Mouse (Mus musculus) induced T-regulatory cell, adult 2 months (primary cell): ENCODE data around the gene Slc11a1.
A peak's percentile ranks its signal among the peaks of the same experiment; 100 is the strongest.

Source experiments
- DNase-seq: peaks from one replicate; pipeline ENCODE4 v3.0.0-alpha.2; 2012; ENCODE audit warnings: low read depth

Gene Slc11a1

DNA sequence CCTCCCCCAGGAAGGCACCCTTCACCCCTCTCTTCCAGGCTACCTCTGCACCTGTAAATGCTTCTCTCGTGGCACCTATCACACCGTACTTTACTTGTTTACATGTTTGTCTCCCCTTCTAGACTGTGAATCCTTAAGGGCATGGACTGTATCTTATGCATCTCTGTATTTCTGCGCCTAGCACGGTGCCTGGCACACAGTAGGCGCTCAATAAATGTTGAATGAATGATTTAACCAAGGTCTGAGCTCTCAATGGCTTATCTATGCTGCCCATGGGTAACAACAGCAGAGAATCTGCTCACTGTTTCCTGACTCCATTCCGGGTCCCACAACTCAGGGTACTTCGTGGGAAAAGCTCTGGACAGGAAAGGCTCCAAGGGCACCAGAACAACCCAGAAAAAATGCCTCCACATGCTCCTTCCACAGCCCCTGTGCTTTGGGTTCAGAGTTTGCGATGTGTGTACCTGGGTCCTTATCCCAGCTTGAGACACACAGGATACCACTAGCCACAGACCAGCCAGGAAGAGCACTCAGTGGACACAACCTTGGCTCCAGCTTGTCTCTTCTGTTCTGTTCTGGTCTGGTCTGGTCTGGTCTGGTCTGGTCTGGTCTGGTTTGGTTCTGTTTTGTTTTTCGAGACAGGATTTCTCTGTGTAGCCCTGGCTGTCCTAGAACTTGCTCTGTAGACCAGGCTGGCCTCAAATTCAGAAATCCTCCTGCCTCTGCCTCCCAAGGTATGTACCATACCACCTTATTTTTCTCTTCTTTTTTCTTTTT lies 21.4 kb upstream of the Slc11a1 start:
- no peak for DNase-seq

DNA sequence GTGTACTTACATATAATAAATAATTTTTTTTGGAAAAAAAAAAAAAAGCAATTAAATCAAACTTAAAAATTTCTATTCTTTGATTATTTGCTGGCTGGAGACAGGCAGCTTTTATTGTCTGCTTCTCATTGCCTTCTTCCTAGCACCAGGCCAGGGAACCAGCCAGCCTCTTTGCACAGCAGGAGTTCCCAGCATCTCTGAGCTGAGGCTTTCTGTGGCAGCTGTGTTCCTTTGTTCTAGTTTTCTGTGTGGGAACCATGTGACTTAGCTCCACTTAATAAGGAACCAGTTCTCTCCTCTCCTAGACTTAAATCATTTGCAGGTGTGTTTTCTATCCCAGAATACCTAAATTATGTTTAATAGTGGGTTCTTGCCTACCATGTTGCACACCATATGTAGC lies 17.5 kb upstream of the Slc11a1 start:
- no peak for DNase-seq

DNA sequence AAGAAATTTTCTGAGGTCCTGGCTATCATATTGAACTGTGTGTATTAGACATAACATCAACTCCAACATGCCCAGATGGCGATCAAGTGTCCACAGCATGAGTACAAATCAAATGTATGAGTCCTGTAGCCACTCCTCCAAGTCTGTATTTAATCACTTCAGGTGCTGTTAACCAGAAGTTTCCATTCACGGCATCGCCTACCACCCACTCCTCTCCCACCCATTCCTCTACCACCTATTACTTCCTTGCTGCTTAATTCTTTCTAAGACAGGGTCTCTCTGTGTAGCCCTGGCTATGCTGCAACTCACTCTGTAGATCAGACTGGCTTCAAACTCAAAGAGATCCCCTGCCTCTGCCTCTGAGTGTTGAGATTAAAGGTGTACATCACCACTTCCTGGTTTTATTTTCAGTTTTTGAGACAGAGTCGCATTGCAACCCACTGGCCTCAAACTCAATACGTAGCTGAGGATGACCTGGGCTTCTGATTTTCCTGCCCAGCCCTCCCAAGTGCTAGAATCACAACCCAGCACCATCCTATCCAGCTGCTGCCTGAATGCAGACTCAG lies 15.0 kb upstream of the Slc11a1 start:
- peak; percentile 61 for DNase-seq

DNA sequence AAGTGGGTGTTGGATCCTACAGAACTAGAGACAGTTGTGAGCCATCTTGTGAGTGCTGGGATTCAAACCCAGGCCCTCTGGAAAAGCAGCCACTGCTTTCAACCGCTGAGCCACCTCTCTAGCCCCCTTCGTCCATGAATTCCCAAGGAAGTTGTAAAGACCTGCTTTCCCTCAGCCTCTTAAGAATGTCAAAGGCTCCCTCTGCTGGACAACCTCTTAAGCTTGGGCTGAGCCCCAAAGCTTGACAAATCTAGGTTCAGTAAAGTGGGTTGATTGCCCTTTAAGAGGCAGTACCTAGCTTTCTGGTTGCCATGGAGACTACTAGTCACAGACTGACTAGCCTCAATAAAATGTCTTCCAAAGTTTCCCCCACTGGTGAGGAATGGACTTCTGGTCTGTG lies 13.2 kb upstream of the Slc11a1 start, which contains the start of gene Catip:
TSS of gene Catip (plus strand) at position 297 of the 400 bp plus-strand sequence.
- peak; percentile 89 for DNase-seq

DNA sequence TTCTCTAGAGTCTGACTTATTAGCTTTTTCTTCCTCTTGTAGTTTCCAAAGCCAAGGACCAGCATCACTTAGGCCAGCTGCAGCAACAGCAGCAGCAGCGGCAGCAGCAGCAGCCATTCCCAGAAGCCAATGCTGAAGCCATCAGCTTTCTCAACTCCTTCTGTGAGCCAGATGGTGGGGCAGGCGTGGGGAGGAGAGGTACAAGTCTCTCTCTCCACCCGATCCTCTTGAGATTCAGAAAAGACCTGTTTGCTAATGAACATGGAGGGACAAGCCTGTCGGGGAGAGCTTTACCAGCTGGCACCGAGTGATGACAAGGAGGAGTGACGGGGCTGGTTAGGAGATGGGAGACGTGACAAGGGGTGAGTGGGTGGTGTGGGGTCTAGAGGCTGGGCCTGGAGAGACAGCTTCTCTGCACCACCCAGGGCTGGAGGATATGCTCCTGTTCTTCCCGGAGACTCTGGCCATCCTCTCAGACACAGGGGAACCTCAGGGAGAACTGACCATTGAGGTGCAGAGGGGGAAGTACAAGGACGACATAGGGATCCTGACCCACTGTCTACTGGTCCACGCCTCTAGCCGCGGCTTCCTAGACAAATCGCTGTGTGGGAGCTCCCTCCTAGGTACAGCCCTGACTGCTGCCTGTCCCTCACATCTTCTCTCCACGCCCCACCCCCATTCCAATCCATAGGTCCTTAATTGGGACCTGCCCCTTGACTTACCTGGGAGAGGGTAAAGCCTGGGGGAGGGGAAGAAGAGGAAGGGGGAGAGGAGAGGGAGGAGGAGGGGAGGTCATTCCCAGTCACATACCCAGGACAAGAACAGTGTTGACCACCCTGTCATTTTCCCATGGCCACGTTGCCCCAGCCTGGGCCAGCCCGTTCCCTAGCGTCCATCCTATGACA lies 12.4 kb upstream of the Slc11a1 start:
- DNase-seq, result no peak

DNA sequence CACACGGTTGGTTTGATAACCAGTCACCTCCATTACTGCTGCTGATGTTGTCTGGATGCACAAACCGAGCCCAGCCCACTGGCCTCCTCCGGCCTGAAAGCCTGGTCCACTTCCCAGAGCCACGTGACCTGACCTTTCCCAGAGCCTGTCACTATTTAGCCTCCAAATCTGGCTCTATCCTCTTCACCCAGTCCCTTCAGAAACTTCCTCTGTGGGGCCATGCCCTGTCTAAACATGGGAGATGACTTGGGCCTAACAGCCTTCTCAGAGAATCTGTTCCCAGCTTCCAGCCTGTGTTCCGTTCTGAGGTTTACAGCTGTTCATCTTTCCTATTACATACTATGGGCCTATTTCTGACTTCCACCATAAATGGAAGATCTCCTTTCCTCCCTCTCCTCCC lies 11.6 kb upstream of the Slc11a1 start:
- DNase-seq, result no peak

DNA sequence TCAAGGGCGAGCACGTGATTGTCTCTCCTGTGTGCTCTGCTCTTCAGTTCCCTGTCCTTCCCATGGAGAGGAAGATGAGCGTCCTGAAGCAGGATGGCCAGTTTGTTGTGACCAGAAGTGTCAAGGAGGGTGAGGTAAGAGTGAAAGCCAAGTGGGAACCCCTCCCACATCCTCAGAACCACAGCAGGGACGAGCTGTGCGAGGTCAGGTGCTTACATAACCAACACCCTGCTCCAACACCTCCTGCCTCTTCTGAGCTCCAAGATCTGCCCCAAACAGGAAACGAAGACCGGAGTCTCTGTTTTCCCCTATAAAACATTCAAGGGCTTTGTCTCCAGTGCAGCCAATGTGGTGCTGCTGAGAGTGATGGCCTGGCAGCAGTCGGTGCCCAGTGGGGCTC lies 10.7 kb upstream of the Slc11a1 start:
- no peak for DNase-seq

DNA sequence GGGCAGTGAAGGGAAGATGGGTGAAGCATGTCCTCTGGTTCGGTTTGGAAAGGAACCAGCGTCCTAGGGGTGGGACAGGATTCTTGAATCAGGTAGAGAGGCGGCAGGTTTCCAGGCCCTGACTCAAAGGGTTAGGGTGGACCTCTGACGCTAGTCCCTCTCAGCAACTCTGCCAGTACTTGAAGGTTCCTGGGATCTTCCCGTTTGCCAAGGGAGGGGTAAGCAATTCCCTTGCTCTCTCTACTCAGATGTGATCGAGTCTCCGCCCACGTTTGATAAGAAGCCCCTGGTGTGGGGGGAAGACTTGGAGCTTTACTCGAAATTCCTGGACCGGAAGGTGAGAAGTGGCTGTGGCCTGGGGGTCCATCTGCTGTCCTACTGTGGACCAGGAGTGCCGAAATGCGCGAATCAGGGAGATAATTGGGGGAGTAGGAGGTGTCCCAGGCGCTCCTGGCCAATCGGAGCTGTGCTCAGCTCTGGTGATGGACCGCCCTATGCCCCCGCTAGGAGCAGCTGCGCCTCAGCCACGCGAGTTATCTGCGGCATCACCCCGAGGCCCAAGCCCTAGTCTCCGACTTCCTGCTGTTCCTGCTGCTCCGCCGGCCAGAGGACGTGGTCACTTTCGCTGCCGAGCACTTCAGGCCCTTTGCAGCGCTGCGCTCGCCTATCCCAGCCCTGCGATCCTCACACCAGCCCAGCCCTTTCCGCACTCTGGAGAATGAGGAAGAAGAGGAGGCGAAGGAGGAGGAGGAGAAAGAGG lies 6.9 kb upstream of the Slc11a1 start:
- peak; percentile 46 for DNase-seq

DNA sequence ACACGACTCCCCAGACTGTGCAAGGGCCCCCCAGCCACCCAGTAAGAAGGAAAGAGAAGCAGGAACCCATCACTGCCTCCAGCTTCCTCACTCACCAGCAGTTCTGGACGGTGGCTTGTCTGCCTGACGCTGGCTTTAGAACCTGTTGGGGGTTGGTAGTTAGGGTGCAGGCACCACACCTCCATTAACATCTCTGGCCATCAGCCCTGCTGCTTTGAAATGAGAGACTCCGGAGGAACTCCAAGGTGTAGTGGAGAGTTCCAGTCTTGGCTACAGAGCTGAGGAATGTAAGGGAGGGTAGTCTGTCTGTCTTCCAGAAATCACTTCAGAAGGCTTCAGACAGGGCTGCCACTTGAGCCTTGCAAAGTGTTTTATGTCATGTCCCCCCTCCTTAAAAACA lies 5.0 kb upstream of the Slc11a1 start:
- DNase-seq, result no peak

DNA sequence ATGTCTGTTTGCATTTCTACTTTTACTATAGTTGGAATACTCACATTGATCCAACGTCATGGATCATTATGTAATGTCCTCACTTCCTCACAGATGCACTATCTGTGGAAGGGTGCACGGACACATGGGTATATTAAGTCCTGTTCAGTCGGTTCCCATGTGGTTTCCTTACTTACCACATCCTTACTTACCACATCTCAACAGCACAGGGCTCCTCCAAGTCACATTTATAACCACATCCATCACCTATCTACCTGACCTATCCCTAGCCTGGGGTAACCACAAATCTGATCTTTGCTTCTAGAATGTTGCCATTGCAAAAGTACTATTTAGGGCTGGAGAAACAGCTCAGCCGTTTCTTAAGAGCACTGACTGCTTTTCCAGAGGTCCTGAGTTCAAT lies 1.6 kb upstream of the Slc11a1 start:
- DNase-seq, result peak; percentile 53

DNA sequence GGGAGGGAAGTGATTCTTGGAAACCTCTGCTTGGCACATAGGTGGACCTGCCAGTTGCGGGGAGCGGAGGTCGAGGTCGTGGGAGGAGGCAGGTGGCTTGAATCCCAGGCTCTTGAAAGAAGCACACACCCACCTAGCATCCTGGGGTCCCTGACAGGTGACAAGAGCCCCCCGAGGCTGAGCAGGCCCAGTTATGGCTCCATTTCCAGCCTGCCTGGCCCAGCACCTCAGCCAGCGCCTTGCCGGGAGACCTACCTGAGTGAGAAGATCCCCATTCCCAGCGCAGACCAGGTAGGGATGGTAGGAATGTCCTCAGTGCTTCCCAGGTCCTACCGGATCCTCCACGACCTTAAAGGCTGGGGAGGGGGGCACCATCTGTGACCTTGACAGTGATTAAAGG lies 566 bp downstream of the Slc11a1 start:
- DNase-seq, result no peak

DNA sequence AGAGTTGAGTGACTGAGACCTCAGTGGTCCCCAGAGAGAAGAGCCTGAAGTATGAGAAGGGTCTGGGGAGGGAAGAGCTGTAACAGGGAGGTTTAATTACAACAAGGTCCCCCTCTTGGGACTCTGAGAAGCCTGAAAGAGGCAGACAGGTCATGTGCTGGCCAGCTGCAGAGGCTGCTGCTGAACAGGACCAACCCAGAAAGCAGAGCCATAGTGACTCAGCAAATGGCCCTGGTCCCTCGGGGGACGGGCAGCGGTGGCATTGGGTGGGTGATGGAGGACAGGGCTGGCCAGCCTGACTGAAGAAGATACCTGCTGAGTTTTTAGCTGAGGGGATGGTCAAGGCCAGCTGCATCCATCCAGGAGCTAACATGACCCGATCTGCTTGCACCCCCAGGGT lies 1.4 kb downstream of the Slc11a1 start:
- DNase-seq, result no peak

DNA sequence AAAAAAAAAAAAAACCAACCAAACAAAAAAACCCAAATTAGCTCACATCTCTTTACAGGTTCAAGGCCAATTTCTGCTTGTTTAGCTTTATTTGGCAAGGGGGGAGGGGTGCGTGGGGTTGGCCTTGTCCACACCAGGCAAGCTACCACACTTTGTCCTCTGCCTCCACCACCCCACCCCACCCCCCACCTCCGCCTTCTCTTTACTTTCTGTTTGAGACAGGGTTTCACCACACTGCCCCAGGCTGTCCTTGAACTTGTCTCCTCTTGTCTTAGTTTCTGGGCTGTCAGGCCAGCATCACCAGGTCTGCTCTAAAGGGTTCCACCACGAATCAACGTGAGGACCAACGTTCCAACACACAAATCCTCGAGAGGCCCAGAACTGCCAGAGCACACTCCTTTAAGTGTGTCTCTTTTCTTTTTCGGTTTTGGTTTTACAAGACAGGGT lies 4.1 kb downstream of the Slc11a1 start:
- peak; percentile 62 for DNase-seq

DNA sequence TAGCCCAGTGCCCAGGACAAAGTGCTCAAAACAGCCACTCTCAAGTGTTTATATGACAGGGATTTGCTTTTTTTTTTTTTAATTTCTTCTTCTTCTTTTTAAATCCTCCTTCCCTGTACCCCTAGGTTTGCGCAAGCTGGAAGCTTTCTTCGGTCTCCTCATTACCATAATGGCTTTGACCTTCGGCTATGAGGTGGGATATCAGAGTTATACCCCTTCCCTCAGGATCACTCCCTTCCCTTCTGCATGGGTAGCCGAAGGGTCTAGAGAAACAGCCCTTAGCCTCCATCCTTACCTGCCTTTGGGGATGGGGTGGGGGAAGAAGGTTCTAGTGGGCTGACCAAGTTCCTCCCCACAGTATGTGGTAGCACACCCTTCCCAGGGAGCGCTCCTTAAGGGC lies 5.5 kb downstream of the Slc11a1 start:
- no peak for DNase-seq

DNA sequence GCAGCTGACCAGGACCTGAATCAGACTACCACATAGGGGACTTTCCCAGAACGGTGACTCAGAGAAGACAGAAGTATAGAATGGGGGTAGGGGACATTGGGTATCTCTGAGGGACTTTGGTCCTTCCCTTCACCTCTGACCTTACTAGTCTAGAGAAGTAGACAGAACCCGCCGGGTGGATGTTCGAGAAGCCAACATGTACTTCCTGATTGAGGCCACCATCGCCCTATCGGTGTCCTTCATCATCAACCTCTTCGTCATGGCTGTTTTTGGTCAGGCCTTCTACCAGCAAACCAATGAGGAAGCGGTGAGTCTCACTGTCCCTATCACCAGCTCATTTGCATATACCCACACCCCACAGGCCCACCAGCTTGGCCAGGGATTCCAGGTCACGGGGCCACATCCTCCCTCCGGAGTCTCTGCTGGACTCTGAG lies 6.6 kb downstream of the Slc11a1 start:
- peak; percentile 51 for DNase-seq

DNA sequence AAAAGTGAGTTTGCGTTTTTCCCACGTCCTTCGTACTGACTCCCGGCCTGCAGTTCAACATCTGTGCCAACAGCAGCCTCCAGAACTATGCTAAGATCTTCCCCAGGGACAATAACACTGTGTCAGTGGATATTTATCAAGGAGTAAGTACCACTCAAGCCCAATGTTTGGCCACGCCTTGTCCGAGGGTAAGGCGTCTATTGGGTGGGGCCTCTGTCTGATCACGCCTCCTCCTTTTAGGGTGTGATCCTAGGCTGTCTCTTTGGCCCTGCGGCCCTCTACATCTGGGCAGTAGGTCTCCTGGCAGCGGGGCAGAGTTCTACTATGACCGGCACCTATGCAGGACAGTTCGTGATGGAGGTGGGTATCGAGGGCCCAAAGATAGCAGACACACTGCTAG lies 8.4 kb downstream of the Slc11a1 start:
- DNase-seq, result no peak

DNA sequence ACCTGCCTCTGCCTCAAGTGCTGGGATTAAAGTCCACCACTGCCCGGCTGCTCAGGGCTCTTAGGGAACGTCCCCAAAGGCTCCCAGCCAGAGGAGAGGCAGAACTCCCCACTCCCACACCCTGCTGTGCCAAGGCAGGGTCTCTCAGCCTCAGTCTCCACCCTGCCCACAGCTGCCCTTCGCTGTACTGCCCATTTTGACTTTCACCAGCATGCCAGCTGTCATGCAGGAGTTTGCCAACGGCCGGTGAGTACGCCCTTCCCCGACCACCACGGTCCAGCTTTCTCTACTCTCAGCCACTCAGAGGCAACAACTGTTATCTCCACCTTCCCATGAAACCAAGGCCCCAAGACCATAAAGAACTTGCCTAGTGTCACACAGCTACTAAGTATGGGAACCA lies 9.5 kb downstream of the Slc11a1 start:
- no peak for DNase-seq

DNA sequence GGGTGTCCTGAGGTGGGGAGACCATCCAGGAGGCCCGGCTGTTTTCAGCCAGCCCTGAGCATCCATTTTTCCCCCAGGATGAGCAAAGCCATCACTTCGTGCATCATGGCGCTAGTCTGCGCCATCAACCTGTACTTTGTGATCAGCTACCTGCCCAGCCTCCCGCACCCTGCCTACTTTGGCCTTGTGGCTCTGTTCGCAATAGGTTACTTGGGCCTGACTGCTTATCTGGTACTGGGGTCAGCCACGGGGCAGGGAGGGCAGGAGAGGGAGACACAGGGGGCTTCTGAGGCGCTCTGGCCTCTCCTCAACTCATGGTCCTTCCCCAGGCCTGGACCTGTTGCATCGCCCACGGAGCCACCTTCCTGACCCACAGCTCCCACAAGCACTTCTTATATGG lies 10.1 kb downstream of the Slc11a1 start:
- DNase-seq, result no peak

DNA sequence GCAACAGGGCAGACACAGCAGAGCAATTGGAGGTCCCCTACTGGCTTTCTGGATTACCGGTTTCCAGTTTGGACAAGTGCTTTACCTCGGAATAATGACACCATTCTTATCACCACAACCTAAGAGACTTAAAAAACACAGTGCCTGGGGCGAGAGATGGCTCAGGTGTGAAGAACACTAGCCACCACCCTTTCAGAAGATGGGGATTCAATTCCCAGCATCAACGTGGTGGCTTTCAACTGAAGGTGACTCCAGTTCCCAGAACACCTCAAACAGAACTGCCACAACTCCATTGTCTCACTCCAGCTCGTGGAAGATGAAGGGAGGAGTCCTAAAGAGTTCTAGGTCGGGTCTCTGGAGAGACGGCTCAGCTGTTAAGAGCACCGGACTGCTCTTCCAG lies 10.5 kb downstream of the Slc11a1 start:
- no peak for DNase-seq

DNA sequence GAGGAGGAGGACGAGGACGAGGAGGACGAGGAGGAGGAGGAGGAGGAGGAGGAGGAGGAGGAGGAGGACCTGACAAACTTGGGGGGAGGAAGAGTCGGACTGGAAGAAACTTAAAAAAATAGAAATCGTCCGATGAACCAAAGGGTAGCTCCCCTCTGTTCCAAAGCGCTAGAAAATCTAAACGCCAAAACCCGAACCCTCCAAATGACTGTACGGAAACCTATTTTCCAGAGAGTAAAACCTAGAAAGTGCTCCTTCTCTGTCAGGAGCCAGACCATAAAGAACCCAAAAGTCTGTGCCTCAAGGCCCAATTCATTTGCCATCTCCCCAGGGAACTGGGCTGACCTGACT lies 11.3 kb downstream of the Slc11a1 start:
- DNase-seq, result no peak

DNA sequence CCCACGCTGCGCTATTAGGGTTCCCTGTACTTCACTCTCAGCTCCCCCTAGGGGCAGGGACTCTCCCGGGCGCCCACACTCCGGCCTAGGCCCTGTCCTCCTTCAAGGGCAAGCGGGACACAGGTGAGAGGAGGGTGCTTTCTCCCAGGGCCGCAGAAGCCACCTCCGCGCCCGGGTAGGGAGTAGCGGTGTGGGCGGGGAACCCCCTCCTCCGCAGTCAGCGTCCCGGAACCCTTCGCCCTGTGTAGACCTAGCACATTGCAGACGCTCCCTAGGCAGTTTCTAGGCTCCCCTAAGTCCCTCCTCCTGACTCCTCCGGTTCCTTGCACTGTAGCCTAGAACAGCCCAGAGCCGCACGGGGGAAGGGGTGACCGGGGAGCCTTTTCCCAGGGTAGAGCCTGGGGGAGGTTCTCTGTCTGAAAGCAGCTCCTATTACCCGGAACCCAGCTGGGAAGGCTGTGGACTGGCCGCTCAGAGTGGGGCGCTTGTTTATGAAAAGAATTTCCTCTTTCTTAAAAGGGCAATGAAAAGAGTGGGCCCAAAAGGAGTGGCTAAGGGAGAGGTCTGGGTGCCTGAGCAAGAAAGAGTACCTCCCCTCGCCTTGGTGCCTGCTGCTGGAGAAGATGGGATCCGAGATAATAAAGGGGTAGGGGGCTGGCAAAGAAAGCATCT lies 11.9 kb downstream of the Slc11a1 start:
- peak; percentile 97 for DNase-seq
